43 mouse cellular contexts compared by ENCODE assay signal in the genomic region with DNA sequence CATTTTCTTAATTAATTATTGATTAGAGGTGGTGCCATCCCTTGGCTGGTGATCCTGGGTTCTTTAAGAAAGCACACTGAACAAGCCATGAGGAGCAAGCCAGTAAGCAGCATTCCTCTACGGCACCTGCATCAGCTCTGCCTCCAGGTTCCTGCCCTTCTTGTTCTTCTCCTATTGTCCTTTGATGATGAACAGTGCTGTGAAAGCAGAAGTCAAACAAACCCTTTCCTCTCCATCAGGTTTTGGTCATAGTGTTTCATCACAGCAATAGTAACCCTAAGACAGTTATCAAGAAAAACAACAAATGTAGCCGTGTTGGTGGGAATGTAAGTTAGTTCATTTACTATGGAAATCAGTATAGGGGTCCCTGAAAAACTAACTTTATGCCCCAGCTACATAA. TPM values are rescaled to one million over a fixed set of nuclear protein-coding genes. Genes with fewer than 3 reads are reported as not detected.
"Had no signal": no experiment of that assay in that cellular context is flagged by ENCODE, and none has a peak within 500 bp of the region (broad histone marks: within the 10 kb centered on the region; RNA-seq: fewer than 3 reads in every experiment).

No protein-coding gene starts in this region.

- DNase-seq: heart, postnatal 10 days; heart, postnatal 14 days; heart, postnatal 36 days; heart, postnatal 4 days; kidney, adult 11 months; kidney, adult 18-20 months; kidney, adult 2 months; kidney, adult 8-10 months; kidney, adult 9 months; kidney, postnatal 10 days; kidney, postnatal 14 days; kidney, postnatal 25 days; kidney, postnatal 36 days; kidney, postnatal 4 days; layer of hippocampus, adult 9-11 months; layer of hippocampus, postnatal 36 days had no signal

- H3K27ac ChIP-seq: heart, embryonic 10.5 days; heart, embryonic 13.5 days; heart, embryonic 15.5 days; hindbrain, embryonic 10.5 days; hindbrain, embryonic 12.5 days; hindbrain, embryonic 13.5 days; hindbrain, embryonic 14.5 days; hindbrain, embryonic 15.5 days; hindbrain, postnatal 0 days; intestine, embryonic 15.5 days; kidney, embryonic 15.5 days; kidney, postnatal 0 days; layer of hippocampus, adult 2 months had no signal

- H3K9me3 ChIP-seq: heart, embryonic 10.5 days; heart, embryonic 12.5 days; heart, embryonic 13.5 days; heart, embryonic 15.5 days; hindbrain, embryonic 10.5 days; hindbrain, embryonic 12.5 days; hindbrain, embryonic 13.5 days; hindbrain, embryonic 15.5 days; intestine, embryonic 15.5 days; kidney, embryonic 15.5 days had no signal

- H3K36me3 ChIP-seq: heart, embryonic 10.5 days; heart, embryonic 12.5 days; heart, embryonic 13.5 days; heart, embryonic 15.5 days; hindbrain, embryonic 10.5 days; hindbrain, embryonic 12.5 days; hindbrain, embryonic 13.5 days; hindbrain, embryonic 15.5 days; intestine, embryonic 15.5 days; kidney, embryonic 15.5 days had no signal

- H3K4me1 ChIP-seq: heart, embryonic 15.5 days; hindbrain, embryonic 12.5 days; hindbrain, embryonic 13.5 days; hindbrain, embryonic 15.5 days; intestine, embryonic 15.5 days; kidney, embryonic 15.5 days had no signal

- H3K9ac ChIP-seq: heart, embryonic 12.5 days; heart, embryonic 13.5 days; heart, embryonic 15.5 days; hindbrain, embryonic 12.5 days; hindbrain, embryonic 13.5 days; hindbrain, embryonic 14.5 days; hindbrain, embryonic 15.5 days; intestine, embryonic 15.5 days; kidney, embryonic 15.5 days had no signal

- H3K4me3 ChIP-seq: heart, embryonic 10.5 days; heart, embryonic 12.5 days; heart, embryonic 13.5 days; heart, embryonic 15.5 days; hindbrain, embryonic 10.5 days; hindbrain, embryonic 12.5 days; hindbrain, embryonic 13.5 days; hindbrain, embryonic 15.5 days; intestine, embryonic 15.5 days; kidney, embryonic 15.5 days; layer of hippocampus, adult 2 months had no signal

- H3K4me2 ChIP-seq: heart, embryonic 11.5 days; heart, embryonic 12.5 days; heart, embryonic 13.5 days; heart, embryonic 15.5 days; hindbrain, embryonic 12.5 days; hindbrain, embryonic 13.5 days; hindbrain, embryonic 14.5 days; hindbrain, embryonic 15.5 days; intestine, embryonic 15.5 days; kidney, embryonic 15.5 days had no signal

- H3K27me3 ChIP-seq: heart, embryonic 12.5 days; heart, embryonic 13.5 days; heart, embryonic 15.5 days; hindbrain, embryonic 12.5 days; hindbrain, embryonic 13.5 days; hindbrain, embryonic 15.5 days; intestine, embryonic 15.5 days; kidney, embryonic 15.5 days had no signal

- ATAC-seq: hindbrain, embryonic 16.5 days; hindbrain, postnatal 0 days; inflammation-experienced regulatory T-cells, adult 6 months; intestine, embryonic 15.5 days; intestine, embryonic 16.5 days; intestine, postnatal 0 days had no signal

RNA-seq across cellular contexts. Expression of gene Fxyd4, which starts 44.1 kb away (rescaled TPM):
- total RNA-seq: heart, adult 8-10 months; heart, postnatal 10 days; heart, postnatal 14 days; heart, postnatal 25 days; heart, postnatal 36 days; heart, postnatal 4 days; hindbrain, postnatal 0 days; layer of hippocampus, adult 18-20 months; layer of hippocampus, adult 2 months; layer of hippocampus, adult 8-10 months; layer of hippocampus, postnatal 10 days; layer of hippocampus, postnatal 14 days; layer of hippocampus, postnatal 25 days; layer of hippocampus, postnatal 36 days had no signal
- polyA plus RNA-seq: large intestine, adult 2 months had no signal
